Mouse (Mus musculus): Measurements from ENCODE around the gene Ptprf. TPM values are rescaled to one million over a fixed set of nuclear protein-coding genes. Genes with fewer than 3 reads are reported as not detected.

Gene Ptprf
- polyA plus RNA-seq, 1 experiment from 2014 or later: 52.4 TPM

DNA sequence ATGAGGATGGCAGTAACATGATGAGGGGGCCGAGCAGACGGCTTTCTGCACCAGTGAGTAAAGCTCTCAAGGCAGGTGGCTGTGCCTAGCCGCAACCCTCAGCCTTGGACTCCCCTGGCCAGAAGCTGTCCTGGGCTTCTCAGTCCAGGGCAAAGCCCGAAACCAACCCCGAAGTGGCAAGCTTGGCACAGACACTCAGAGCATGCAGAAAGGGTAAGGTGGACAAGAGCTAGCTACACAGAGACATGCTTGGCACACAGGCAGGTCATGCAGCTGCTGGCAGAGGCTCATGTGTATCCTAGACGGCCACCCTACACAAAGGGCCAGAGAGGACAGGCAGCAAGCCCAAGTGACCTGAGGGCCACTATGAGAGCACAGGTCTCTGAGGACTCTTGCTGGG lies 52.5 kb downstream of the Ptprf start:
- Histone ChIP-seq H3K27ac (ENCODE audit: low read depth, low read length) (no peak overlapping the region), H3K4me3 (ENCODE audit: low read depth, low read length) (no peak overlapping the region), H3K4me2 (ENCODE audit: low read depth, low read length) (no peak overlapping the region), H3K4me1 (ENCODE audit: control insufficient read depth, insufficient read depth, low read length) (0 out of 2 replicates have a peak, but pooled peaks cover under 1% of the 10 kb centered on the region), H3K9me3 (ENCODE audit: control insufficient read depth, low read length) (no peaks in the 10 kb centered on the region), H3K36me3 (ENCODE audit: control insufficient read depth, insufficient read depth, low read length) (peaks cover 38% of the 10 kb centered on the region), H3K9ac (replicated peaks; ENCODE audit: low read depth, low read length) (no peak overlapping the region), H3K27me3 (ENCODE audit: control insufficient read depth, insufficient read depth, low read length) (no peaks in the 10 kb centered on the region)
- WGBS: 88% methylated on average over 6 of the region's 6 CpGs
- ATAC-seq (ENCODE audit: low read depth): no peak

DNA sequence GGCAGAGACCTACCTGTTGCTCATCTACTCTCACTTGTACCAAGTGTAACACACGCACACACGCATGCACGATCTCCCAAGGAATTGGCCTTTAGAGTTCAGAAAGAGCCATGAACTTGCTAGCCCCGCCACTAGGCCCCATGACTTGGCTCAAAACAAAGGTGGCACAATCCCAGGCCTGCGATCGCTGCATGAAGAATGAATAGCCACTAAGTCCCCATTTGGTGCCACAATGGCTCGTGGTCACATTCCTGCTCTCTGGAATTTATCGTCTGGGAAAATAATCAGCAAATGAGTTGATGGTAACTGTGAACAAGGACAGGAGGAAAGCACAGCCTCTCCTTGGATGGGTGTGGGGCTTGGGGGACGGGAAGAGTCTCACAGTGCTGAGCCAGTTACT lies 54.3 kb downstream of the Ptprf start:
- Histone ChIP-seq H3K4me3 (ENCODE audit: low read depth, low read length) (no peak overlapping the region), H3K36me3 (ENCODE audit: control insufficient read depth, insufficient read depth, low read length) (peaks cover 42% of the 10 kb centered on the region), H3K4me1 (ENCODE audit: control insufficient read depth, insufficient read depth, low read length) (no peaks in the 10 kb centered on the region), H3K27me3 (ENCODE audit: control insufficient read depth, insufficient read depth, low read length) (no peaks in the 10 kb centered on the region), H3K4me2 (ENCODE audit: low read depth, low read length) (no peak overlapping the region), H3K9me3 (ENCODE audit: control insufficient read depth, low read length) (no peaks in the 10 kb centered on the region), H3K27ac (ENCODE audit: low read depth, low read length) (no peak overlapping the region), H3K9ac (replicated peaks; ENCODE audit: low read depth, low read length) (no peak overlapping the region)
- ATAC-seq (ENCODE audit: low read depth): no peak
- WGBS: 61% methylated on average over 9 of the region's 9 CpGs

GRCm38 (mm10) chr4:118234711-118235388 lies 56.4 kb downstream of the Ptprf start:
- H3K4me2 ChIP-seq (ENCODE audit: low read depth, low read length): no peak overlapping the region
- no peaks in the 10 kb centered on the region for H3K4me1 ChIP-seq (ENCODE audit: control insufficient read depth, insufficient read depth, low read length)
- H3K36me3 ChIP-seq (ENCODE audit: control insufficient read depth, insufficient read depth, low read length): peaks cover 59% of the 10 kb centered on the region
- no peaks in the 10 kb centered on the region for H3K9me3 ChIP-seq (ENCODE audit: control insufficient read depth, low read length)
- no peak overlapping the region for H3K9ac ChIP-seq (replicated peaks; ENCODE audit: low read depth, low read length)
- no peak overlapping the region for H3K4me3 ChIP-seq (ENCODE audit: low read depth, low read length)
- no peak overlapping the region for H3K27ac ChIP-seq (ENCODE audit: low read depth, low read length)
- 79% methylated on average over 11 of the region's 11 CpGs for WGBS
- ATAC-seq (ENCODE audit: low read depth): no peak
- no peaks in the 10 kb centered on the region for H3K27me3 ChIP-seq (ENCODE audit: control insufficient read depth, insufficient read depth, low read length)

DNA sequence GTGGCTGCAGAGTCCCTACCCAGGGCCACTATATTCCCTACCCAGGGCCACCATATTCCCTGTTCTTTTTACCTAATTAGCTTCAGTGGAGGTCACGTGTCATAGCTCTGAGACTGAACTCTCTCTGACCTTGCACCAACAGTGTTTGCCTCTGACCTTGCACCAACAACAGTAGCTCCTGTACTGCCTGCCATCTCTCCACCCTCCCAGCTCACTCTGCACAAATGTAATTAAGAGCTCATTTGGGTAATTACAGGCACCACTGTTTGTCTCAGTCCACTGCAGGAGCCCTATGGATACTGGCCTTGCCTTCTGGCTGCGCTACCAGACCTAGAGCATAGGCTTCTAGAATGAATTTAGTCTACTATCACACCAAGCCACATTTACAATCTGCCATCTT lies 57.3 kb downstream of the Ptprf start:
- Histone ChIP-seq H3K9me3 (ENCODE audit: control insufficient read depth, low read length) (no peaks in the 10 kb centered on the region), H3K36me3 (ENCODE audit: control insufficient read depth, insufficient read depth, low read length) (peaks cover 66% of the 10 kb centered on the region), H3K27ac (ENCODE audit: low read depth, low read length) (no peak overlapping the region), H3K4me2 (ENCODE audit: low read depth, low read length) (no peak overlapping the region), H3K4me1 (ENCODE audit: control insufficient read depth, insufficient read depth, low read length) (no peaks in the 10 kb centered on the region), H3K27me3 (ENCODE audit: control insufficient read depth, insufficient read depth, low read length) (no peaks in the 10 kb centered on the region), H3K4me3 (ENCODE audit: low read depth, low read length) (no peak overlapping the region), H3K9ac (replicated peaks; ENCODE audit: low read depth, low read length) (no peak overlapping the region)
- 78% methylated on average over 2 of the region's 2 CpGs for WGBS
- ATAC-seq (ENCODE audit: low read depth): no peak

DNA sequence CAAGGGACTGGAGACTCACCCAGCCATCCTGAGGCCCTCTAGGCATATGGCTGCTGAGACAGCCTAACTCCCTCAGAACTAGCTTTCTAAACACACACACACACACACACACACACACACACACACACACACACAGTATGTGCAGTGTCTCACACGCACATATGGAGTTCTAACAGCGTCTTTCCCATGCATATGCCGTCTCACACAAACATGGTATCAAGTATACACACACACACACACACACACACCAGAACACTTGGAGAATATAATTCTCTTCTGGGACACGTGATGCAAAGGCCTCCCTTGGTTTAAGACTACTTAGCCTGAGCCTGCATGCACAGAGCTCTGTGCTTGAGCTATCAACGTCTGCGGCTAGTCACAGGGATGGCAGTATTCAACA lies 59.3 kb downstream of the Ptprf start:
- Histone ChIP-seq H3K9me3 (ENCODE audit: control insufficient read depth, low read length) (no peaks in the 10 kb centered on the region), H3K4me3 (ENCODE audit: low read depth, low read length) (no peak overlapping the region), H3K36me3 (ENCODE audit: control insufficient read depth, insufficient read depth, low read length) (peaks cover 70% of the 10 kb centered on the region), H3K27me3 (ENCODE audit: control insufficient read depth, insufficient read depth, low read length) (no peaks in the 10 kb centered on the region), H3K4me1 (ENCODE audit: control insufficient read depth, insufficient read depth, low read length) (no peaks in the 10 kb centered on the region), H3K27ac (ENCODE audit: low read depth, low read length) (no peak overlapping the region), H3K9ac (replicated peaks; ENCODE audit: low read depth, low read length) (no peak overlapping the region), H3K4me2 (ENCODE audit: low read depth, low read length) (no peak overlapping the region)
- no peak for ATAC-seq (ENCODE audit: low read depth)
- 91% methylated on average over 6 of the region's 6 CpGs for WGBS

DNA sequence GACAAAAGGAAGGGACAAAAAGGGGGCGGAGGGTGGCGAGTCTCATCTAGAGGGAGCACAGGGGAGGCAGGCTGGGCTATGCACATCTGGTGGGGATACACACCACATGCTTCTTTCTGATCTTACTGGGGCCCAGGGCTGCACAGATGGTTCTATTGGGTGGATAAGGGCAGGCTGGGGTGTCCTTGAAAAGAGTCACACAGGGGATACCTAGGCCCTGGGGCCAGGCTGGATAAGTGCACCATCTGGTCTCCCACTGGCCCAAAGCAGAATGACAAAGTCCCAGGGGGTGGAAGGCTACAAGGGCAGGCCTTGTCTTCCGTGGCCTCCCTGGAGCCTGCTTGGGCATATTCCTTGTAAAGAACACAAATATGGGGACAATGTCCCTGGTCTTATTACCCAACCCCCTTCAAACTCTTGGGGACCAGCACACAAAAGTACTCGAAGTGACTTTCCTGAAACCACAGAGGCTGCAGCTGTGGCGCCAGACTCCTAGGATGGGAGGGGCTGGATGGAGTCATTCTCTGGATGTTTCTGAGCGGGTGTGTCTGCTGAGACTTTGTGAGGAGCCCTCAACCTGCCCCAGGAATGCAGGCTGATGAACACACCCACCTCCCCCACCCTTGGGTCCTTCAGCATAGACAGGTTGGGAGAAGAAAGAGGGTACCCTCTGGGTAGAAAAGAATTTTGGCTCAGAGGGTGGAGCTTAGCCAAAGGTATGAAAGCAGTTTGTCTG lies 62.0 kb downstream of the Ptprf start:
- H3K9ac ChIP-seq (replicated peaks; ENCODE audit: low read depth, low read length): no peak overlapping the region
- H3K27ac ChIP-seq (ENCODE audit: low read depth, low read length): no peak overlapping the region
- H3K4me3 ChIP-seq (ENCODE audit: low read depth, low read length): no peak overlapping the region
- no peaks in the 10 kb centered on the region for H3K27me3 ChIP-seq (ENCODE audit: control insufficient read depth, insufficient read depth, low read length)
- no peaks in the 10 kb centered on the region for H3K9me3 ChIP-seq (ENCODE audit: control insufficient read depth, low read length)
- 48% methylated on average over 6 of the region's 6 CpGs for WGBS
- H3K4me2 ChIP-seq (ENCODE audit: low read depth, low read length): no peak overlapping the region
- peaks cover 74% of the 10 kb centered on the region for H3K36me3 ChIP-seq (ENCODE audit: control insufficient read depth, insufficient read depth, low read length)
- no peak for ATAC-seq (ENCODE audit: low read depth)
- no peaks in the 10 kb centered on the region for H3K4me1 ChIP-seq (ENCODE audit: control insufficient read depth, insufficient read depth, low read length)

DNA sequence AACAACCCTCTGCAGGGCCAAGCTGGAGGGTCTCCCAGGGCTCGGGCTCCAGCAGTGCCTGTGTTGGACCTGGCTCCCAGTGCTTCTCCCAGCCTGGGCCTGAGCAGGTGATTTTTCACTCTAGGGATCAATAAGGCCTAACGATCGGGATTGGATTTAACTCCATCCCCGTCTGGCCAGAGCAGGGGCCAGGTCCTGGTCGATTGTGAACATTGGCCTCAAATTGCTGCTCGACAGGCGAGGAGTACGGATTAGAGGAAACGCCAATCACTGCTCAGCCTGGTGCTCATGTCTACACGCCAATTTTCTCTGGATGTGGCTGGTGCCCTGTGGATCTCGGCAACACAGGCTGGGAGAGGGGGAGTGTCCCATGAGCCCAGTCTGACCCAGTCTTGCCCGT lies 63.8 kb downstream of the Ptprf start:
- Histone ChIP-seq H3K4me1 (ENCODE audit: control insufficient read depth, insufficient read depth, low read length) (no peaks in the 10 kb centered on the region), H3K9me3 (ENCODE audit: control insufficient read depth, low read length) (no peaks in the 10 kb centered on the region), H3K27me3 (ENCODE audit: control insufficient read depth, insufficient read depth, low read length) (no peaks in the 10 kb centered on the region), H3K36me3 (ENCODE audit: control insufficient read depth, insufficient read depth, low read length) (peaks cover 88% of the 10 kb centered on the region), H3K4me2 (ENCODE audit: low read depth, low read length) (no peak overlapping the region), H3K27ac (ENCODE audit: low read depth, low read length) (no peak overlapping the region), H3K9ac (replicated peaks; ENCODE audit: low read depth, low read length) (no peak overlapping the region), H3K4me3 (ENCODE audit: low read depth, low read length) (no peak overlapping the region)
- WGBS: 82% methylated on average over 12 of the region's 12 CpGs
- no peak for ATAC-seq (ENCODE audit: low read depth)

- H3K9me3 ChIP-seq (ENCODE audit: control insufficient read depth, low read length): no peaks in the 10 kb centered on the region
- peaks cover 91% of the 10 kb centered on the region for H3K36me3 ChIP-seq (ENCODE audit: control insufficient read depth, insufficient read depth, low read length)
- ATAC-seq (ENCODE audit: low read depth): no peak
- WGBS: 82% methylated on average over 7 of the region's 7 CpGs
- no peaks in the 10 kb centered on the region for H3K27me3 ChIP-seq (ENCODE audit: control insufficient read depth, insufficient read depth, low read length)
- H3K4me2 ChIP-seq (ENCODE audit: low read depth, low read length): no peak overlapping the region
- no peak overlapping the region for H3K27ac ChIP-seq (ENCODE audit: low read depth, low read length)
- H3K4me1 ChIP-seq (ENCODE audit: control insufficient read depth, insufficient read depth, low read length): no peaks in the 10 kb centered on the region
- H3K9ac ChIP-seq (replicated peaks; ENCODE audit: low read depth, low read length): no peak overlapping the region
- no peak overlapping the region for H3K4me3 ChIP-seq (ENCODE audit: low read depth, low read length)
Measured at GRCm38 (mm10) chr4:118221261-118221660, 69.9 kb downstream of the Ptprf start.

DNA sequence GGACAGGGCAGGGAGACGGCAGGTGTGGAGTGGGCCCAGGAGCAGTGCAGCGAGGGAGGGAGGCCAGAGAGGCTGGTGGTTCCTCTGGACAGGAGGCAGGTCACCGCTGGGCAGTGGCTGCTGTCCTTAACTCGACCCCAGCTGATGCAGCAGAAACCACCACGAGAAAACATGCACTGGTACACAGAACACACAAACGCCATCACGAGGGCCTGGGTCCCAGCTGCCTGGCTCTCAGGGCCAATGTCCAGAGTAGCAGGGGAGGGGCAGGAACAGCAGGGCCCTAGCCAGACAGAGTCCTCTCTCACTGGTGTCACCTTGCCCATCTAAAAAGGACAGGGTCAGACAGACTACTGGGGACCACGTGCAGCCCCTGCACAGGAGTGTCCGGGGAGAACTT lies 70.4 kb downstream of the Ptprf start:
- ATAC-seq (ENCODE audit: low read depth): no peak
- Histone ChIP-seq H3K36me3 (ENCODE audit: control insufficient read depth, insufficient read depth, low read length) (peaks cover 86% of the 10 kb centered on the region), H3K27ac (ENCODE audit: low read depth, low read length) (no peak overlapping the region), H3K4me2 (ENCODE audit: low read depth, low read length) (no peak overlapping the region), H3K9ac (replicated peaks; ENCODE audit: low read depth, low read length) (no peak overlapping the region), H3K4me3 (ENCODE audit: low read depth, low read length) (no peak overlapping the region), H3K27me3 (ENCODE audit: control insufficient read depth, insufficient read depth, low read length) (no peaks in the 10 kb centered on the region), H3K9me3 (ENCODE audit: control insufficient read depth, low read length) (no peaks in the 10 kb centered on the region), H3K4me1 (ENCODE audit: control insufficient read depth, insufficient read depth, low read length) (no peaks in the 10 kb centered on the region)
- 91% methylated on average over 9 of the region's 9 CpGs for WGBS
